Mouse (Mus musculus) cerebellum, postnatal 4 days (tissue): ENCODE measurements at regions not wholly inside any gene's neighbourhood (a gene's known extent, or its start where the extent isn't known, plus 50 kb on each side); places are given as distances from the start of the nearest gene placed in this dataset.
A peak's percentile ranks its signal among the peaks of the same experiment; 100 is the strongest.

Experiments used
- DNase-seq, 2 experiments: peaks; one replicate each; pipeline ENCODE4 v3.0.0; 2022; ENCODE audit warnings: low spot score in 2 of 2, mixed read lengths in 1 of 2

DNA sequence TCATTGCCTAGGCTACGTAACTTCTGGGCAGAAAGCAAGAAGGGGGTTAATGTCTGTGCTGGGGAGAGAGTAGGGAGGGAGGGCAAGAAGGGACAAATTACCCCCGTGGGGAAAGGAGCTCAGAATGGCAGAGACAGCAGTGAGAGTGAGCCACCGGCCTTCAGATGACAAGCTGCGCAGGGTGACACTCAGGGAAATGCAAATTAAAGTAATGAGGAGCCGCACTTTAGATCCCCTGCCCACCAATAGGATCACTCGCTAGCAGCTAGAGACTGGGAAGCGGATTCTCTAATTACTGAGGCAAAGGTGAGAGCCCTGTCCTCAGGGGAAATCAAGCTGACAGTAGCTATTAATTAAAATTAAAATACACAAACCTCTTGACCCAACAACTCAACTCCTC is 202.5 kb downstream of the Arhgef10l start:
- DNase-seq = no peak

DNA sequence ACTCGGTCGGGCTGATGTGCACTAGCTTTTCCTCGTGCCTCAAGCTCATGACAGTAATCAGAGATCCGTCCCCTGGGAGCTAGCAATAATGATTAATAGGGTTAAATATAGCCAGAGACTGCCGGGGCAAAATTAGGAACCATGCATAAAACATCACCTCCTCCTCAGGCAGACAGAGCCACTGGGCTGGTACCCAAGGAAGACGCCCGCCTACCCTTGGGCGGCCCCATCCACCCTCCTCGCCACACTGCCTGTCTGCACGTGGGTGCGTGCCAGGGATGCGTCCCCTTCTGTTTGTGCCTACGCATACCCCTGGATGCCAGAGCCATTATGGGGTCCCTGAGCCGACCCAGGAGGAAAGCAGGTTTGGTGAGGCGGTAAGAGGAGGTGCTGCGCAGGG is 204.5 kb downstream of the Arhgef10l start:
- no peak for DNase-seq

DNA sequence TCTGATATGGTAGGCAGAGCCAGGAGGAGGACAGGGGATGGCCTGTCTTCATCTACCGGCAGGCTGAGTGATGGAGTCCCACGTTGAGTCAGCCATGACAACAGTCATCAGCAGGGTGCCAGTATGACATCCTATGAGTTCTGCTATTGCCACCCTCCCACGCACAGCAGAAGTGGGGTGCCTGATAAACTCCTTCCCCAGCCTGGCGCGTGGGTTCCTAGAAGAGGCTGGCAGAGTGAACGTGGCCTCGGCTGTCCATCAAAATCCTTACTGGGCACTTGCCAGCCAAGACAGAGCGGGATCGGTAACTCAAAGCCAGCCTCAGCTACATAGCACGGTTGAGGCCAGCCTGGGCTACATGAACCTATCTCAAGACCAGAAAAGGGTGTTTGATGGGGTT is 202.5 kb upstream of the Igsf21 start:
- DNase-seq = no peak

DNA sequence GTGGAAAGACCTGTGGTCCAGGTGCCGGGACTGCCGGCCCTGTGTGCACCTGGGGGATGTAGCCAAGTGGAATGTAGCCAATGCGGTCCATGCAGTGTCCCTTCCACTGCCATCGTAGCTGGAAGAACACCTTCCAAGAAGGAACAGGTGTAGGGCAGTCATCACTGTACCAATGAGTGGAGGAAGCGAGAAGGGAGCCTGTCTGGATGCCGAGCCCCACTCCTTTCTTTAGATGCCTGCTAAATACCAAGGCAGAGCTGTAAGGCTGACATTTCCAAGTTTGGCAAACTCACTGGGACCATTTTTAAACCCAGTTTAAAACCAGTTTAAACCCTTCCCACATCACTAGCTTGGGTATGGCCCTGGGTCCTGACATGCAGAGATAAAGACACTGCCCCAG is 199.9 kb upstream of the Igsf21 start:
- no peak for DNase-seq

DNA sequence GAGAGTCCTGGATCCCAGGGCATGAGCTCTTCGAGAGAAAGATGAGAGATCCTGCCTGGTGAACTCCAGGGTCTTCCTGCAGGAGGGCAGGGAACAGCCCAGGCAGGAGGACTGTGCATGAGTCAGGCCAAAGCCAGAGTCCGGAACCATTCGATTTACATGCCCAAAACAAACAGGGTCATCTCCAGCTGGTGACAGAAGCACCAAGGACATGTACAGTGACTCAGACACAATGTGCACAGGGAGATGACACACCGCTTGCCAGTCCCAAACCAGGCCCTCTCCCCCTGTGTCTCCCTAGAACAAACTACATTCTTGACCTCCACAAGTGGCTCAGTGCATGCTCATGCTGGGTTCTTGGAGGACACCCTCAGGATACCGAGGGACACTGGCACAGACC is 199.3 kb upstream of the Igsf21 start:
- no peak for DNase-seq

DNA sequence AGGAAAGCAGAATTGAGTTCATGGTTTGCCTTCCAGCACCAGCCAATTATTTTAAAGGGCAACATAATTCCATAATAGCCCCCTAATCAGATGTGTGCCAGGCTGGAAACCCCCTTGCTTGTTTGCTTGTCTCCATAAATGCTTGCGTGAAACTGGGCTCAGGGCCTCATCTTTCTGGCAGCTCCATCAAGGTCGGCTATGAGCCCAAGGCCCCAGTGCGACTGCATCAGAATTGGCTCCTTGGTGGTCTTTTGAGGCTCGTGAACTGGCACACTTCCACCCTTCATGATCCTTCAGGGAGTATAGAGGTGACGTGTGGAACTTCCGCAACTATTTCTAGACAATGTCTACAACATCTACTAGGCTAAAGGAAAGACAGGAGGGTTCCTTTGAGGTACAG is 196.6 kb upstream of the Igsf21 start:
- peak in 1 of 2 experiments; percentile 49 for DNase-seq

DNA sequence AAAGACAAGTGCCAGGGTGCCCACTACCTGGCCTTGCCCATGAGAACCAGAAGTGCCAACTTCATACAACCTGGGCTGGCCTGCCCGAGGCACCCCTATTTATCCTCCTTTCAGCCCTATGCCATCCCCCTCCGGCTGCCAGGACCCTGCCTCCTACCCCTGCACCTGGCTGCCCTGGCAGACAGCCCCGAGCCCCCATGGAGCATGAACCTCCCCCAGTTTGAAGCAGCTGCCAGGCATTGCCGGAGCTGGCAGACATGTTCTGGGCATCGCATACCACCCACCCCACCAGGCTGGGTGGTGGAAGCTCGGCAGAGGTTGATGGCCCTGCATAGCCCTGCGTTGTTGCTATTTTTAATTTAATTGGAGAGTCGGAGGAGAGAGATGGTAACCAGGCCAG is 195.2 kb upstream of the Igsf21 start:
- DNase-seq = peak in 1 of 2 experiments; percentile 65

DNA sequence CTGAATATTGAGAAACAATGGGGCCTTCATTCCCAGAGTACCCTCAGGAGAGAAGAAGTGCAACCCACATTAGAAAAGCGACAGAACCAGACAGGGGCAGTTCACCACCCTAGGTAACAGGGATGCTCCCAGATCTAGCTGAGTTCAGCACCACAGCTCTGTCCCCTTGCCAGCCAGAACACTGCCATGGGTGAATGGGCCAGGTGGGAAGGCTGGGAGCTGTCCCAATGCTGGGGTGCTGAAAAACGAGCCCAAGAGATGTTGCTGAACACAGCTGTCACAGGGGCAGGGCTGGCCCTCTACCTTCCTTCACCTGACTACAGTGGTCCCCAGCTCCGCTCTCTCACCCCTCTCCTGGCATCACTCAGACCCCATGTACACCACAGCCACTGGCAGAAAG is 193.3 kb upstream of the Igsf21 start:
- no peak for DNase-seq

DNA sequence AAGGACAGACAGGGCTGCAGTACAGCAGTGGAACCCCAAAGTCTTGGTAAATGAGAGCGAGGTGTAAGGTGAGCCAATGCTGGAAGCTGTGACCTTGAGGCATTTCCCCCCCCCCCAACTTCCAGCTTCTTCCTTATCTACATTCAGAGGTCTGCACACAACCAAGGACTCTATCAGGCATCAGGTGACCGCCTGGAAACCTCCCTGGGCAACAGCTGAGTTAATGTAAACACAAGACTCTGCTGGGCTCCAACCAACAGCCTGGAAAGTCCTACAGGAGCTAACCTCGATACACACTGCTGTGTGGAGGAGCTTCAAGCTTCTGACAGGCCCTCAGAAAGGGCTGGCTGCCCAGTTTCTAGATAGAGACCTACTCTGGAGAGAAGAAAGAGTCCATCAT is 189.4 kb upstream of the Igsf21 start:
- no peak for DNase-seq

DNA sequence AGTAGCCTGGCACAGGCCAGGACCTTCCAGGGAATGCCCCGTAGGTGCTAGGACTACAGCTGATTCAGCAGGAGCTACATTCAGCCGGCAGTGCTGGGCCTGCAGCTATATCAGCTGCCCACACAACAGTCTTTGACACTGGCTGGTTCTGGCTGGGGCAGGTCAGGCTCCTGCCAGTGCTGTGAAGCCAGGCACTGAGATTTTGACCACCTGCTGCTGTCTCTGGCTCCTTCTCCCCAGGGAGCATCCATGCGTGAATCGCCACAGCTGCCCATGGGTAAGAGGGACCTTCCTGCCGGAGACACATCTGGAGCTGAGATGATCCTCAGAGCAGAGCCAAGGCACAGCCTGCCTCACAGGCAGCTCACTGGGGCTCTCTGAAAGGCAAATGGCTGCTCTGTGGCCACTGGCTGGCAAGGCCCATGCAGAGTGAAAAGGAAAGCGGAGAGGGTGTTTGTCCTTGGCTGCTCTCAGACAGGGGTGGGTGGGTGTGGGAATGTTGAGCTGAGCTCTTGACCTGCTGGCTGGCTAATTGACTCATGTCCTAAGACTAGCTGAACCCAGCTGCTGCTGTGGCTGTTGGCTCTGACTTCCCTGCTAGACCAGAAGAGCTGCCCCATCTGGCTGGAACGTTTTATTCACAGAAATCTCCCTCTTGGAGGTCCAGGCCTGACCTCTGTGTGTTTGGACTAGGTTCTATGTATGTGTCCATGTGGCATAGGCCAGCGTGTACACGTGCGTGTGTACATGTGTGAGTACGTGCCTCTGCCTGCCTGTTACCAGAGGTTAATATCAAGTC is 187.4 kb upstream of the Igsf21 start:
- no peak for DNase-seq

DNA sequence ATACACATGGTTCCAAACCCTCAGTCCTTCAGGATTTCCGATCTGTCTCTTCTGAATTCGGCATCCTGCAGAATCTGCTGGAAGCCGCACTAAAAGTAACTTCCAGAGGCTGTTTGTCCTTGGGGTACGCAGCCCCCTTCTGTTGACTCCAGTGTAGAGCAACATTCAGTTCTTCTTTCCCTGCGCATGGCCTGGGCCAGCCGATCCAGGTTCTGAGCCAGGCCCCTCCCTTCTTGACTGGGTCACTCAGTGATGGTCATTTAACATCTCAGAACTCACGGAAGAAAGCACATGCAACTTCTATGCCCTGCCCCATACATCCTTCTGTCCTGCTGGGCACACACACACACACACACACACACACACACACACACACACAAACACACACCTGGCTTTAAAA is 185.5 kb upstream of the Igsf21 start:
- DNase-seq = no peak

DNA sequence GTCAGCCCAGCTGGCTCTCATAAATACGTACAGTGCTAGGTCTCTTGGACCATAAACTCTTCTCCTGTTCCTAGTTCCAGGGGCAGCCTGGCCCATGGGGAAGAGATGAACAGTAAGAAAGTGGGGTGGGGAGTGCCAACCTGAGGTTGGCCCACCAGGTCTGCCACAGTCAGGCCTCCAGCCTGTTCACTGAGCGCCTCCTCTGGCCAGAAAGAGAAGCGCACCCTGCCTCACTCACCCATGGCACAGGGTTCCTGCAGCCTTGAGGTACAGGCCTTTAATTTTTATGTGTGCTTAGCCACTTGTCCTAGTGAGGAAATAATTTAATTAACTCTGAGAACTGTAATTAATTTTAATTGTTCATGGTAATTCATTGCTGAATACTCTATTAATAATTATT is 180.5 kb upstream of the Igsf21 start:
- no peak for DNase-seq

DNA sequence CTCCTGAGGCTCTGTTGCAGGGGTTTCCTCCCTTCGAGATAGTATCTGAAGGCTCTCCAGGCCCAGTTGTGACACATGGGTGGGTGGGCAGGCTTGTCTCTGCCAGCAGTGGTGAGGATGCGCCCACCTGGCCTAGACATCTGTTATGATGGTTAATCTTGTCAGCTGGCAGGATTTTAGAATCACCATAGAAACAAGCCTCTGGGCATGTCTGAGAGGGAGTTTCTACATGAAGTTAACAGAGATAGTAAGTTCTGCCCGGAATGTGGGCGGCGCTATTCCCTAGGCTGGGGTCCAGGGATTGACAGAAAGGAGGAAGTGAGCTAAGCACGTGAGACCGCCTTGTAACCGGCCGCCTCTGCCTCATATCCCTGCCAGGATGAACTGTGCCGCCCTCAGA is 177.2 kb upstream of the Igsf21 start:
- DNase-seq = no peak

DNA sequence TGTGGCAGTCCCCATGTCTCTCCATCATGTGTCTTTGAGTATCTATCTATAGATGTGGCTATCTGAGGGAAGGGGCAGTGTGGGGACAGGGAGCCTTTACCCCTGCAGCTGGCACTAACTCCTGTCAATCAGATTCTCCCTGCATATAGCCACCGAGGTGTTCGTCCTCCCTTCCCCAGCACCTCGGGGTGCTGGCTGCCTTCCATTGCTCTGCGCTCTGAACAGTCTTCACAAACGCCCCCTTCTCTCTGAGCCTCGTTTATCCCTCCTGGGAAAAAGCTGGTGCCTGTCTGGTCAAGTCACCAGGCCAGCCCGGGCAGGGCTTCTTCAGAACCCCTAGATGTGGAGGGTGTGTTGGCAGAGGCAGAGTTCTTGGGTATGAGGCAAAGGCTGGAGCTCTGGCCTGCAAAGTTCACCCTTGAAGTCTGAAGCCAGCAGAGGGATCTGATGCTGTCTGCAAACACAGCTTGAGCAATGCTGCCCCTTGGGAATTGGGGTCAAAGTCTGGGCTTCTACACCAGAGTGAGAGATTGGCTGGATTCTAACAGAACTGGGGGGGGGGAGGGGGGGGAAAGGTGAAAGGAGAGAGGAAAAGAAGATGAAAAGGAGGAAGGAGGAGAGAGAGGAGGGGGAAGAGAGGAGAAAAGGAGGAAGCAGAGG is 175.5 kb upstream of the Igsf21 start:
- DNase-seq = no peak

DNA sequence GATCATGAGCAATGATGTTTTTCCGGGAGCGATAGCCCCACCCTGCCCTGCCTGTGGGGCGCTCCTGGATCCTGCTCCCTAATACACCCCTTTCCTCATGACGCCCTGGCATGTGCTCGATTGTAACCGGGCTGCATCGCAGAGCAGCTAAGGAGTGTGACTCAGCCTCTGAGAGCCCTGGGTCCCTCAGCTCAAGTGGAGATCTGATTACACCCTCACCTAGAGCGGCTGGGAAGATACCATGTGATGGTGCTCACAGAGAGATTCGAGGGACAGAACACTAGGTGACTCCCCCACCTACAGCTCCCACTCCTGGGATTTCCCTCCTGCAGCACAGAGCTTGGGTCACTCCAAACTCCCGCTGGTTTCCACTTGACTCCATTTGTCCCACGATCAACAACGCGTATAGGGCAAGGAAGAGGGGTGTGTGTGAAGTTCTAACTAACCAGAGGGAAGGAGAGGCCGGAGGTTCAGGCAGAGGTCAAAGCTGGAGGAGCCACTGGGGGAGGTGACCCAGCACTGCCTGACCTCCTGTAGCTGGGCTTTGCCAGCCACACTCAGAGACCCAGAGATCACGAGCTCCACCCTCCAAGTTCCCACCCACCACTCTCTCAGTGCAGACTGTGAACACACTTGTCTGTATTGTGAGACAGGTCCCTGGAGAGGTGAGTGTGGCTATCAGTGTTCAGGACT is 173.3 kb upstream of the Igsf21 start:
- no peak for DNase-seq

DNA sequence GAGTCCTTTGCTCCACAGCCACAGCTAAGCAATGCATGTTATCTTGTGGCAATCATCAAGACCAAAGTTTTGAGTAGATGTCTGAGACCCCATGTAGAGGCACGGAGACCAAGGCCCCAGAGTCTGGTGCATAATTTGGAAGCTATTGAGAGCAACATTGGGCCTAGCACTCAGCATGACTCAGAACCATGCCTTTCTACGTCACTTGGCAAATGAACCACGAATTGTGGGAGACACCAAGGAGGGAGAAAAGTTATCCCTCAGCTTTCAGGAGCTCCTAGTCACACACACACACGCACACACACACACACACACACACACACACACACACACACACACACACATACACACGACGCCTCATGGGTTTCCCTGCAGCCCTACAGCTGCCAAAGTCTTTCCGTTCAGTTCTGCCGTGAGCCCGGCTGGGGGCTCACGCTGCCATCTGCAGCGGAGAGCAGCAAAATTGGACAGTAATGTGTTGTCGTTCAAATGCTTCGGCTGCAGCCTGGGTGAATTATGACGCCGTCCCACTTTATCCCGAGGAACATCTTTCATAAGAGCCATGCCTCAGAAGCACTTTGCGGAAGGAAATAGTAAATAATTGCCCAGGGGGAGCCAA is 165.8 kb upstream of the Igsf21 start:
- DNase-seq = peak in 1 of 2 experiments; percentile 37

DNA sequence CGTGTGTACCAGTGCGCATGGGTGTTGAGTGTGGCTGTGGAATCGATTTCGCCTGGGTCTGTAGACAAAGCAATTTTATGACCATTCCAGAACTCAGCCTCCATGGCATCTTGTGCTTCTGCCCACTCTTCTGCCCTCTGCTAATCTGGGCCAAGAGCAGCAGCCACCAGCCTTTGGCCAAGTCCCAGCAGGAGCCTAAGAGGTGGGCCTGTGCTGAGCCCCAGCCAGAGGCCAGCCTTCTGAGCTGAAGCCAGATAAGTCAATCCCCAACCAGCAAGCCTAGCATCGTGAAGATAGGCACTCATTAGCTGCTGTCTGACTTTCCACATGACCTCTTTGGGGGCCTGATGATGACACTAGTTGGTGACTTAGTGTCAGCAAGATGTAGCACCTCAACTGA is 161.9 kb upstream of the Igsf21 start:
- peak in 1 of 2 experiments; percentile 41 for DNase-seq

DNA sequence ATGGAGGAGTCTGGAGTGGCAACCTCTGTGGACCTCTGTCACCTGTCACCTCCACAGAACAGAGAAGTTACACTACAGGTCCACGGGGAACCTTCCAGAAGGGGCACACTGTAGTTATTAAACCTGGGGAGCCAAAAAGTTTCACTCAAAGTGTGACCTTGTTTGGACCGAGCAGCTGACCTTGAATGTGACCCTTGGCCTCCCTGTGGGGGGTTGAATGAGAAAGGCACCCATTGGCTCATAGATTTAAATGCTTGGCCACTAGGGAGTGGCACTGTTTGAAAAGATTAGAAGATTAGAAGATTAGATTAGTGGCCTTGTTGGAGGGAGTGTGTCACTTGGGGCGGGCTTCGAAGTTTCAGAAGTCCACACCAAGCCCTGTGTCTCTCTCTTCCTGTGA is 160.3 kb upstream of the Igsf21 start:
- no peak for DNase-seq

DNA sequence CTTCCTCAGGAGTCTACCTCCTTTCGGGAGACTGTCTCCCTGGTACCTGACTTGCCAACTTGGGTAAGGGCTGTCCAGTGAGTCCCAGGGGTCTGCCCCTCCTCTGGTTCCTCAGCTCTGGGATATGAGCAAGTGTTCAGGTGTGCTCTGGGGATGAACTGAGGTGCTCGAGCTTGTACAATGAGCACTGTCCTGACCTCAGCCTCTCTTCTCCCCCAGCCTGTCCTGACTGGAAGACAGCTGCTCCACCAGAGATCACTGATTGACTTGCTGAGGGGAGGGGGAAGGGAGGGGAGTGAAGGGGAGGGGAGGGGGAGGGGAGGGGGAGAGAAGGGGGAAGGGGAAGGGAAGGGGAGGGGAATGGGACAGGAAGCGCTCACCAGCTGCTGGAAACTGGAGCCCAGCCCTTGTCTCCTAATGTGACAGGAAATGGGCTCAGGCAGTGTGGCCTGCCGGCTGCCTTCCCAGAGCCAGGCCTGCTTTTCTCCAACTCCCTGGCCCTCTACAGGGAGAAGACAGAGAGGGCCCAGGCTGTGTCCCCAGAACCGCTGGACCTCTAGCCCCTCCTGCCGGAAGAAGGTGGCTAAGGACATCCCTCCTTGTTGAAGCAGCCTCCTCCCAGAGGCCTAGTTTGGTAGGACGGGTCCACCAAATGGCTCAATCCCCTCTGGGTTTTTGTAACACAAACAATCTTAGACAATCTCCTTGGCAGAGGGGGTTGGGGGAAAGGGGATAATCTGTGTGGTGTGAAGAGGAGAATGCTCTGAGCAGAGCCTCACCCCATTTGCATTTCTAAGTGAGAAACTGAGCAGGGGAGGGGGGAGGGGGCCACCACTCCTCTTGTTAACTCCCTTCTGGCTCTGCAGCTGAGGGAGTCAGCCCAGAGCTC is 159.7 kb upstream of the Igsf21 start:
- DNase-seq = peak in 1 of 2 experiments; percentile 64

DNA sequence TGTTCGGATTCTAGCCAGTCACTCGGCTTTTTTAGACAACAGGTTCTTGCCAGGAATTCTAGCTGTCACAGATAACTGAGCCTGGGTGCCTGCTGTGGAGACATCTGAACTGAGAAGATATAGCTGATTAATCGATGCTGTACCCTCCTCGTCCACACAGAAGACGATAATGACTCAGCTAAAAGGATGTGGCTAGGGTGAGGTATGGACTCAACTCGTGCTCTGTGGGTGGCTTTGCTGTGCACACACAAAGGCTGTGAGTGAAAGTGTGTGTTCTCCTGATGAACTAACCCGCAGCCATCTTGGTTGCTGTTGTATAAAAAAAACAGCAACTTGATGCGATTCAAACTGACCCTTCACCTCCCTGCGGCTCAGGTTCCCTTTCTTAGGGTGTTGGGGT is 158.8 kb upstream of the Igsf21 start:
- no peak for DNase-seq

DNA sequence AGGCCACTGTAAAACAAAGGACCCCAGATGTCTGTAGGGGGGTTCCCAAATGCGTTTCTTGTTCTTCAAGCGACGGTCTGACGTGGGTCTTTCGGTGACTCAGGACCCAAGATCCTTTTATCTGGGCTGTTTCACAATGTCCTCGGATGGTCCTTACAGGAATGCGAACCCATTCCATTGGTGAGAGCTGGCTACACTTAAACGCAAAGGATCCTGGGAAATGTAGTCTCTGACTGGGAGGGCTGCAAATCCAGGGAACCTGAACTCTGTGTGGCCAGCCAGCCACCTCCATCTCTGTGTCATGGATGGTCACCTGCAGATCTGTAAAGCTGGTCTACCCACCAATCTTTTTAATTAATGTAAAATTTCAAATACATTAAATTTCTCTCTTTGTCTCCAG is 156.5 kb upstream of the Igsf21 start:
- no peak for DNase-seq
